Mouse (Mus musculus) thymus, adult 2 months (tissue): ENCODE data around the gene Ccdc134.

Experiments
- CTCF ChIP-seq: fragments of 200-500 bp; IDR thresholded peaks from 2 replicates; pipeline ENCODE4 v1.5.1; 2012; ENCODE audit warnings: mild to moderate bottlenecking, control low read depth, low read length, moderate library complexity, borderline replicate concordance; ENCODE audit not compliant: control insufficient read depth, poor library complexity, insufficient read depth; ENCODE audit errors: extremely low read depth
- POLR2A ChIP-seq: fragments of 200-500 bp; IDR thresholded peaks from 2 replicates; pipeline ENCODE4 v1.6.1; 2012; ENCODE audit warnings: mild to moderate bottlenecking, low read length, control low read depth, moderate library complexity; ENCODE audit not compliant: control insufficient read depth, poor library complexity, insufficient read depth; ENCODE audit errors: extremely low read depth

DNA sequence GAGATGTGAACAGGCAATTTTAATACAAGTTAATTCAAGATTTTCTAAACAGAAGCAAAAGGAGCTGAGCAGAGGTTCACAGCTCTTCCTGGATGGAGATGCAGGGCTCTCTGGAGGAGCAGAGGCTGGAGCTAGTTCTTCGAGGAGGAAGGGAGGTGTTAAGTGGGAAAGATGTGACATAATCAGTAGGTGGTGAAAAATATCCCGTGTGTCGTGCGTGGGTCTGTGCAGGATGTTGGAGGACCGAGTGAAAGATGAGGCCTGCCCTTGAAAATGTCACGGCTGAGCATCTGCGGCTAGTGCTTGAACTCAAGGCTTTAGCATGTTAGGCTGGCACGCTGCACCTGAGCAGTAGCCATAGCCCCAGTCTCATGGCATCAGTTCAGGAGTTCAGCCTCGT, 42.1 kb upstream of the Ccdc134 start:
- TF ChIP-seq CTCF (no peak), POLR2A (no peak)
